ENCODE assay signal across 9 mouse cellular contexts in the genomic region with DNA sequence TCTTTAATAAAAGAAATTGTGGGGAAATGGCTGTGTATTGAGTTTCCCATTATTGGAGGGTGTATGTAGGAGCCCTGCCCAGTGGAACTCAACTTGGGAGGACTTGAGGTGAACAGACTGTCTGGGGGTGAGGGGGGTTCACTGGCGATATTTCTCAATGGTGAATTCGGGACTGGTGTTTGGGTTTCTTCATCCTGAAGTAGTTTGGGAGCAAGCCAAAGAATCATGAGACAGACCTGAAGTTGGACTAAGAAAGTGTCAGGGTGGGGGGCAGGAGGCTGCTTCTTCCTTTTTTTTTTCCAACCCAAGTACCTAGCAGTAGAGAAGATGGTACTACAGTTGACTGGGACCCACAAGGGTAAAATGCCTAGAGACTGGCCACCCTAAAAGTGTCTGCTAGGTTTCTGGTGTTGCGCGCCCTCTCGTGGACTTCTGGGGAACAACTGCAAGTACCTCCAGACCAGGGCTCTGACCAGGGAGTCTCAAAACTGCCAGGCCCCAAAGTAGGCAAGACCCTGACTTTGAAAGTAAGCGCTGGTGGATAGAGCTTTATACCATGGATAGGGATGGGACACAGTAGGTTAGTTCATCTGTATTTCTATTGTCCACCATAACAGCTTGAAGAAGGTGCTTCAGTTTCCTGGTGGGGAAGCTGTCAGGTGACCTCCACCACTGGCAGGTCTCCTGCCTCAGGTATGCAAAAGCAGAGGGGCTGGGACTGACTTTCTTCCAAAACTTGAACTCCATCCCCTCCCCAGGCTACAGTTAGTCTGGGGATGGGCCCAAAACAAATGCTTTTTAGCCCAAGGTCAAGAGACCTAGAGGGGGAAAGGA. TPM values are rescaled to one million over a fixed set of nuclear protein-coding genes. Genes with fewer than 3 reads are reported as not detected.
A peak's percentile ranks its signal among the peaks of the same experiment; 100 is the strongest.
DNase-seq lines count a peak whose midpoint lies in the region; ATAC-seq and TF ChIP-seq lines count a peak whose summit lies in the region.
"Had no signal": no experiment of that assay in that cellular context is flagged by ENCODE, and none has a peak within 500 bp of the region (broad histone marks: within the 10 kb centered on the region; RNA-seq: fewer than 3 reads in every experiment).

No protein-coding gene starts in this region.

- no peak for TF ChIP-seq CTCF in Patski (IDR thresholded peaks at IDR 0.05)
- TF ChIP-seq CTCF in lung, embryonic 14.5 days (IDR thresholded peaks at IDR 0.05; ENCODE audit: low read depth) = peak; percentile 87

- POLR2A ChIA-PET in Patski (lab: Charles Lee) = no interaction called here

- no peaks in the 10 kb centered on the region for H3K27me3 ChIP-seq in forebrain, embryonic 10.5 days (ENCODE audit: poor library complexity, severe bottlenecking)
- no peaks in the 10 kb centered on the region for H3K27me3 ChIP-seq in forebrain, embryonic 16.5 days (replicated peaks; ENCODE audit: control insufficient read depth, insufficient read depth, low read length)
- no peaks in the 10 kb centered on the region for H3K27me3 ChIP-seq in Patski
- H3K27me3 ChIP-seq in lung, embryonic 14.5 days (ENCODE audit: insufficient read depth, low read length) = no peaks in the 10 kb centered on the region
- H3K27me3 ChIP-seq: liver, embryonic 15.5 days had no signal

- H3K4me2 ChIP-seq in forebrain, embryonic 16.5 days (ENCODE audit: low read length) = no peak overlapping the region
- H3K4me2 ChIP-seq in lung, embryonic 14.5 days = no peak overlapping the region
- H3K4me2 ChIP-seq: liver, embryonic 15.5 days had no signal

- H3K27ac ChIP-seq in forebrain, embryonic 10.5 days = no peak overlapping the region
- H3K27ac ChIP-seq in forebrain, embryonic 16.5 days (ENCODE audit: low read length) = no peak overlapping the region
- H3K27ac ChIP-seq in lung, embryonic 14.5 days (ENCODE audit: low read depth) = no peak overlapping the region
- H3K27ac ChIP-seq: liver, embryonic 15.5 days had no signal

- H3K9me3 ChIP-seq in forebrain, embryonic 10.5 days = no peaks in the 10 kb centered on the region
- H3K9me3 ChIP-seq in forebrain, embryonic 16.5 days (ENCODE audit: control insufficient read depth, low read length) = no peaks in the 10 kb centered on the region
- H3K9me3 ChIP-seq in lung, embryonic 14.5 days (ENCODE audit: low read depth, low read length) = no peaks in the 10 kb centered on the region
- H3K9me3 ChIP-seq: liver, embryonic 15.5 days had no signal

- H3K9ac ChIP-seq in forebrain, embryonic 16.5 days (replicated peaks; ENCODE audit: low read depth, low read length) = no peak overlapping the region
- H3K9ac ChIP-seq in lung, embryonic 14.5 days = no peak overlapping the region
- H3K9ac ChIP-seq: liver, embryonic 15.5 days had no signal

- CTCF ChIA-PET in Patski (lab: Charles Lee) = interaction anchor here (0.8 to 1.3 kb wide), 7 partner anchors 10 to 90 kb away, joined by 3 to 5 read pairs (median 4); a partner anchor contains a TSS

- in situ Hi-C loops in Patski (cut with MboI; ENCODE audit: low pct_unique_long_range_greater_than_20kb) = no loop called here

- DNase-seq in forebrain, embryonic 10.5 days (ENCODE audit: extremely low spot score, low spot score) = peak; percentile 77
- peak; percentile 12 for DNase-seq in Patski (ENCODE audit: low read depth, low spot score)
- DNase-seq in cerebellum, postnatal 10 days = peak; percentile 83 to 87
- DNase-seq in gastrocnemius, postnatal 14 days = peak; percentile 72
- peak; percentile 81 for DNase-seq in kidney, postnatal 14 days
- peak; percentile 89 for DNase-seq in lung, embryonic 14.5 days
- DNase-seq in spleen, adult 12 weeks (ENCODE audit: low spot score) = peak; percentile 64

- WGBS in forebrain, embryonic 10.5 days = 36% methylated on average over 6 of the region's 6 CpGs
- 29% methylated on average over 6 of the region's 6 CpGs for WGBS in forebrain, embryonic 16.5 days
- 28% methylated on average over 6 of the region's 6 CpGs for WGBS in lung, embryonic 14.5 days

- no peak overlapping the region for H3K4me3 ChIP-seq in forebrain, embryonic 10.5 days
- H3K4me3 ChIP-seq in forebrain, embryonic 16.5 days (replicated peaks; ENCODE audit: low read length) = no peak overlapping the region
- H3K4me3 ChIP-seq in lung, embryonic 14.5 days (ENCODE audit: low read depth, low read length) = no peak overlapping the region
- H3K4me3 ChIP-seq: liver, embryonic 15.5 days had no signal

- ATAC-seq in forebrain, embryonic 16.5 days = no peak
- no peak for ATAC-seq in Patski
- ATAC-seq in lung, embryonic 14.5 days (ENCODE audit: insufficient read depth) = peak; percentile 44; the same call in 1 of the 2 replicates

- peaks cover 15% of the 10 kb centered on the region for H3K4me1 ChIP-seq in forebrain, embryonic 10.5 days
- peaks cover 4% of the 10 kb centered on the region for H3K4me1 ChIP-seq in forebrain, embryonic 16.5 days (replicated peaks; ENCODE audit: control insufficient read depth, insufficient read depth, low read length)
- no peaks in the 10 kb centered on the region for H3K4me1 ChIP-seq in lung, embryonic 14.5 days (ENCODE audit: insufficient read depth)

- intact Hi-C loops in gastrocnemius, postnatal 14 days (cut with DNase I; ENCODE audit: low total_unique reads) = loop anchor here (2.0 kb wide), 1 partner anchor 89 kb away; a partner anchor contains a TSS

- peaks cover 57% of the 10 kb centered on the region for H3K36me3 ChIP-seq in forebrain, embryonic 10.5 days (replicated peaks)
- H3K36me3 ChIP-seq in forebrain, embryonic 16.5 days (ENCODE audit: control insufficient read depth, insufficient read depth) = no peaks in the 10 kb centered on the region
- peaks cover 23% of the 10 kb centered on the region; the same call in 1 of the 2 replicates for H3K36me3 ChIP-seq in lung, embryonic 14.5 days (ENCODE audit: insufficient read depth)

RNA-seq across cellular contexts. Expression of a gene that starts 4.3 kb away (rescaled TPM):
- 0.14 TPM in 1 of 2 replicates, not detected in the other for polyA plus RNA-seq in forebrain, embryonic 10.5 days (2016; fragmentation: Nextera tagmentation; extraction: Ambion mirVana)
- polyA plus RNA-seq in forebrain, embryonic 16.5 days (2015; fragmentation: Nextera tagmentation; extraction: Ambion mirVana) = 0.71 TPM in 2 replicates
- polyA plus RNA-seq in Patski (2021) = 12.8 TPM
- total RNA-seq in gastrocnemius, postnatal 14 days (2021) = 10 to 100 TPM; 14.1 to 16.0 TPM
- 0.30 TPM in 2 replicates for polyA plus RNA-seq in lung, embryonic 14.5 days (2014; fragmentation: Nextera tagmentation; extraction: Ambion mirVana)

RNA-seq across cellular contexts. Expression of a gene that starts 17.3 kb away (rescaled TPM):
- 23.0 and 24.3 TPM in 2 replicates for polyA plus RNA-seq in forebrain, embryonic 10.5 days (2016; fragmentation: Nextera tagmentation; extraction: Ambion mirVana)
- 32.5 and 35.7 TPM in 2 replicates for polyA plus RNA-seq in forebrain, embryonic 16.5 days (2015; fragmentation: Nextera tagmentation; extraction: Ambion mirVana)
- 23.9 TPM for polyA plus RNA-seq in Patski (2021)
- total RNA-seq in gastrocnemius, postnatal 14 days (2021) = 1 to 10 TPM; 7.4 to 8.4 TPM
- polyA plus RNA-seq in lung, embryonic 14.5 days (2014; fragmentation: Nextera tagmentation; extraction: Ambion mirVana) = 22.0 and 22.5 TPM in 2 replicates

Comparison
In these comparisons a context has a peak if more than half of its experiments do, and no peak if none do; other contexts are left out.
1. DNase-seq: peak in every context shown above with its lines; median percentile 89 in lung, embryonic 14.5 days; 85 in cerebellum, postnatal 10 days; 81 in kidney, postnatal 14 days; 77 in forebrain, embryonic 10.5 days; 72 in gastrocnemius, postnatal 14 days; 64 in spleen, adult 12 weeks; 12 in Patski.